Mouse (Mus musculus) lung, embryonic 15.5 days (tissue): ENCODE data around the gene Cdh3. TPM values are rescaled to one million over a fixed set of nuclear protein-coding genes. Genes with fewer than 3 reads are reported as not detected.

Source experiments
- ATAC-seq: fragments of 200-750 bp; cut with Nextera tagmentation; 2 replicates; pipeline ENCODE4 v1.8.0; 2017; ENCODE audit warnings: moderate number of reproducible peaks, borderline replicate concordance; ENCODE audit not compliant: low FRiP score, low TSS enrichment; ENCODE audit errors: extremely low read depth
- H3K27ac ChIP-seq: fragments of 300-500 bp; sonication (generic); 2 replicates; pipeline ENCODE4 v1.5.1; 2015; ENCODE audit warnings: moderate library complexity, mild to moderate bottlenecking, inconsistent platforms
- H3K27me3 ChIP-seq: fragments of 300-500 bp; sonication (generic); 2 replicates; pipeline ENCODE4 v1.6.1; 2015; ENCODE audit warnings: inconsistent platforms
- H3K36me3 ChIP-seq: fragments of 300-500 bp; sonication (generic); 2 replicates; pipeline ENCODE4 v1.6.1; 2015; ENCODE audit warnings: inconsistent platforms
- H3K4me1 ChIP-seq: fragments of 300-500 bp; sonication (generic); 2 replicates; pipeline ENCODE4 v1.6.1; 2015; ENCODE audit warnings: inconsistent platforms
- H3K4me2 ChIP-seq: fragments of 300-500 bp; sonication (generic); 2 replicates; pipeline ENCODE4 v1.6.1; 2015; ENCODE audit warnings: inconsistent platforms, mild to moderate bottlenecking, moderate library complexity
- H3K4me3 ChIP-seq: fragments of 300-500 bp; sonication (generic); 2 replicates; pipeline ENCODE4 v1.5.1; 2015; ENCODE audit warnings: mild to moderate bottlenecking, inconsistent platforms
- H3K9ac ChIP-seq: fragments of 300-500 bp; sonication (generic); 2 replicates; pipeline ENCODE4 v1.6.1; 2015; ENCODE audit warnings: inconsistent platforms
- H3K9me3 ChIP-seq: fragments of 300-500 bp; sonication (generic); 2 replicates; pipeline ENCODE4 v1.6.1; 2016; ENCODE audit warnings: inconsistent platforms
- WGBS: fragments of 180-500 bp; shearing (Covaris S2); methylation state at CpG from one replicate; pipeline ENCODE4 v1.1.7; 2015; 5-methylcytosine and 5-hydroxymethylcytosine counted together
- polyA plus RNA-seq: library from polyadenylated mRNA; unstranded; fragments of >200 nt; fragmentation: Nextera tagmentation; extraction: Ambion mirVana; gene quantifications from 2 replicates; pipeline ENCODE4 v1.2.1, GENCODE M21; 2015

The Cdh3 gene
- 20.2 and 22.1 TPM in 2 replicates for polyA plus RNA-seq

DNA sequence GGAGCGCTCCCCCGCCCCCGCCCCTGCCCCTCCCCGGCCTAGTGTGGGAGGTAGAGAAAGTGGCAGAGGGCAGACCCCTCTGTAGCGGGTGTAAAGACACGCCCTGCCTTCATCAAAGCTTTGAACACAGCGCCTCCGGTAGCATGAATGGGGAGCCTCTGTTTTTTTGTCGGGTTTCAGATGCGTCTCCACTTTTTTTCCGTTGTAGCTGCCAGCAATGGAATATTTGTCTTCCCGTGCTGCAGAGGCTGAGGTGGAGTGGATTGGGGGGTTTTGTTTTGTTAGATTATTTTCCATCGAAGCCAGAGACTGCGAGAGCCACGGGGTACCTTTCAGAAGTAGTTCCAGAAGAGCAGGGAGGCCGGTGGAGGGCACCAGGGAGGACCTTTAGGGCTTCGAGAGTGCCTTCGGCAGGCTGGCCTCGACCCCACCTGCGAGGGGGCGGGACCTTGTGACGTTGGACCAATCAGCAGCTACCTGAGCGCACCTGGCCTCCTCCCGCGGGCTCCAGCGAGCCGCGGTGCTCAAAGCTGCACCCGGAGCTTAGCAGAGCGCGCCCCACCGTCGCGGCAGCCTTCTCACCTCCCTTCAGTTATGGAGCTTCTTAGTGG, at the start of gene Cdh3:
Gene Cdh3, plus strand, starts transcription at position 527 of the 611 bp plus-strand sequence.
- under 1% methylated on average over 34 of the region's 34 CpGs for WGBS
- peak; percentile 73 for ATAC-seq
- Histone ChIP-seq H3K27me3 (peaks cover 37% of the 10 kb centered on the region), H3K27ac (peak within 1 kb of the TSS; percentile 74), H3K4me3 (peak within 1 kb of the TSS; percentile 54), H3K9ac (peak within 1 kb of the TSS; percentile 50), H3K4me2 (peak within 1 kb of the TSS; percentile 78), H3K36me3 (no peaks in the 10 kb centered on the region), H3K9me3 (no peaks in the 10 kb centered on the region), H3K4me1 (peaks cover 54% of the 10 kb centered on the region)

- Histone ChIP-seq H3K9me3 (no peaks in the 10 kb centered on the region), H3K27ac (no peak overlapping the region), H3K4me2 (no peak overlapping the region), H3K9ac (no peak overlapping the region), H3K36me3 (no peaks in the 10 kb centered on the region), H3K4me1 (no peaks in the 10 kb centered on the region), H3K4me3 (no peak overlapping the region), H3K27me3 (no peaks in the 10 kb centered on the region)
- no peak for ATAC-seq
- 57% methylated on average over 5 of the region's 5 CpGs for WGBS
Observed at GRCm38 (mm10) chr8:106462131-106462530, 48.6 kb upstream of the Cdh3 start.

GRCm38 (mm10) chr8:106463795-106464194, 46.9 kb upstream of the Cdh3 start:
- H3K4me2 ChIP-seq, result no peak overlapping the region
- no peaks in the 10 kb centered on the region for H3K36me3 ChIP-seq
- H3K9me3 ChIP-seq, result no peaks in the 10 kb centered on the region
- no peak overlapping the region for H3K27ac ChIP-seq
- no peaks in the 10 kb centered on the region for H3K27me3 ChIP-seq
- H3K9ac ChIP-seq, result no peak overlapping the region
- no peak overlapping the region for H3K4me3 ChIP-seq
- ATAC-seq, result no peak
- H3K4me1 ChIP-seq, result no peaks in the 10 kb centered on the region
- WGBS, result 80% methylated on average over 6 of the region's 6 CpGs

DNA sequence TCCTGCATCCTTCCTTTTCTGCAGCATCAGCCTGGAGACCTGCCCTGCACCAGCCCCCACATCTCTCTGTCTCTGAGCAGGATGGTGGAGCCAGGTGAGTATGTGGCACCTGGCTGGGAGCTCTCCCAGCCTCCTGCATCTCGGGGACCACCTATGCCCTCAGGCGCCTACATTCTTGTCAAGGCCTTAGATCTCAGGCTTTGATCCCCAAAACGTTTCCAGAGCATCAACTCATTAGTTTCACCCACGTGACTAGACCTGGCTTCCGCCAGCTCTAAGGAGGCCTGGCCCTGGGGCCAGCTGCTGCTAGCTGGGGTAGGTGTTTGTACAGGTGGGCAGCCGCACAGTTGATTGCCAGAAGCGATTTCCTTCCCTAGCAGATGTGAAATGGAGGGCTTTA, 41.2 kb upstream of the Cdh3 start:
- ATAC-seq, result no peak
- 34% methylated on average over 7 of the region's 7 CpGs for WGBS

DNA sequence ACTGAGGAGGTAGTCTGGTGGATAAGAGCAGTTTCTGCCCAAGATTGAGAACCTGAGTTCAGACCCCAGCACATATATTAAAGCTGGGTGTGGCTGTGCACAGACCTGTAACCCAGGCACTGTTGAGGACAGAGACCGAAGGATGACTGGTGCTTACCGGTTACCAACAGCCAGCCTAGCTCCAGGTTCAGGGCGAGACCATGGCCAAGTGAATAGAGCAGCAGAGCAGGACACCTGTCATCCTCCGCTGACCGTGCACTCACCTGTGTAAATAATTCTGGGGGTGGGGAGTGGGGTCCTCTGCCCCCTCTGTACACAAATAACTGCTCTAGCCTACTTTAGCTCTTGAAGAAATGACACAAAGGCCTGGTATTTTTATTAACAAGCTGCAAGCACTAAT, 36.7 kb upstream of the Cdh3 start:
- H3K36me3 ChIP-seq, result no peaks in the 10 kb centered on the region
- no peak for ATAC-seq
- no peak overlapping the region for H3K4me2 ChIP-seq
- H3K9ac ChIP-seq, result no peak overlapping the region
- H3K4me1 ChIP-seq, result no peaks in the 10 kb centered on the region
- H3K9me3 ChIP-seq, result no peaks in the 10 kb centered on the region
- no peaks in the 10 kb centered on the region for H3K27me3 ChIP-seq
- no peak overlapping the region for H3K27ac ChIP-seq
- H3K4me3 ChIP-seq, result no peak overlapping the region
- 68% methylated on average over 5 of the region's 5 CpGs for WGBS

More for the DNA sequence above, 41.2 kb upstream of the Cdh3 start:
- H3K4me3 ChIP-seq, result no peak overlapping the region
- no peaks in the 10 kb centered on the region for H3K4me1 ChIP-seq
- no peak overlapping the region for H3K9ac ChIP-seq
- no peaks in the 10 kb centered on the region for H3K9me3 ChIP-seq
- H3K36me3 ChIP-seq, result no peaks in the 10 kb centered on the region
- no peak overlapping the region for H3K4me2 ChIP-seq
- no peak overlapping the region for H3K27ac ChIP-seq
- H3K27me3 ChIP-seq, result no peaks in the 10 kb centered on the region

GRCm38 (mm10) chr8:106500018-106500685, 10.5 kb upstream of the Cdh3 start, which contains the start of gene 6030452D12Rik:
Gene 6030452D12Rik, plus strand, starts transcription at chr8:106500522.
- Histone ChIP-seq H3K4me1 (peaks cover 7% of the 10 kb centered on the region), H3K9me3 (no peaks in the 10 kb centered on the region), H3K4me2 (no peak within 1 kb of the TSS), H3K9ac (no peak within 1 kb of the TSS), H3K36me3 (no peaks in the 10 kb centered on the region), H3K27me3 (no peaks in the 10 kb centered on the region), H3K4me3 (no peak within 1 kb of the TSS), H3K27ac (peak within 1 kb of the TSS; percentile 10; the same call in 1 of the 2 replicates)
- ATAC-seq, result peak; percentile 19; the same call in 1 of the 2 replicates
- 46% methylated on average over 8 of the region's 8 CpGs for WGBS

DNA sequence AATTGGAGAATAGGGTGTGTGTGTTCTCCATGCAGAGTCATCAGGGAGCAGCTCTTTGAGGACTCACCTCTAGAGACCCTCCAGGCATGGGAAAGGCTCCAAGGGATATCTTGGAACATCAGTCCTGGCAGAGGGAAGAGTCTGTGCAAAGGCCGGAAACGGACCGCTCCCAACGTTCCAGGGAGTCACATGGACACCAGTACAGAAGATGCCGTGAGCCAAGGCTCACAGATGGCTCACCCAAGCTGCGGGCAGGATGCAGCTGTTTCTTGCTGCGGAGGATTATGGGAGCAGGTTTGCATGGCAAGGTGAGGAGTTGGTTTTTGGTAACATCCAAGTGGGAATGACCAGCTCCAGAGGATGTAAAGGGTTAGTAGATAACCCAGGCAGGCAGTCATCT, 6.5 kb upstream of the Cdh3 start:
- H3K9ac ChIP-seq, result no peak overlapping the region
- 90% methylated on average over 7 of the region's 7 CpGs for WGBS
- no peak for ATAC-seq
- no peak overlapping the region for H3K27ac ChIP-seq
- peaks cover 33% of the 10 kb centered on the region for H3K4me1 ChIP-seq
- no peaks in the 10 kb centered on the region for H3K9me3 ChIP-seq
- H3K36me3 ChIP-seq, result no peaks in the 10 kb centered on the region
- peaks cover 10% of the 10 kb centered on the region for H3K27me3 ChIP-seq
- no peak overlapping the region for H3K4me2 ChIP-seq
- H3K4me3 ChIP-seq, result no peak overlapping the region

GRCm38 (mm10) chr8:106505328-106505965, 5.2 kb upstream of the Cdh3 start:
- H3K9ac ChIP-seq, result no peak overlapping the region
- peaks cover 32% of the 10 kb centered on the region for H3K4me1 ChIP-seq
- H3K4me3 ChIP-seq, result no peak overlapping the region
- 41% methylated on average over 10 of the region's 10 CpGs for WGBS
- H3K27ac ChIP-seq, result no peak overlapping the region
- peaks cover 22% of the 10 kb centered on the region for H3K27me3 ChIP-seq
- no peak overlapping the region for H3K4me2 ChIP-seq
- no peaks in the 10 kb centered on the region for H3K36me3 ChIP-seq
- no peak for ATAC-seq
- H3K9me3 ChIP-seq, result no peaks in the 10 kb centered on the region

DNA sequence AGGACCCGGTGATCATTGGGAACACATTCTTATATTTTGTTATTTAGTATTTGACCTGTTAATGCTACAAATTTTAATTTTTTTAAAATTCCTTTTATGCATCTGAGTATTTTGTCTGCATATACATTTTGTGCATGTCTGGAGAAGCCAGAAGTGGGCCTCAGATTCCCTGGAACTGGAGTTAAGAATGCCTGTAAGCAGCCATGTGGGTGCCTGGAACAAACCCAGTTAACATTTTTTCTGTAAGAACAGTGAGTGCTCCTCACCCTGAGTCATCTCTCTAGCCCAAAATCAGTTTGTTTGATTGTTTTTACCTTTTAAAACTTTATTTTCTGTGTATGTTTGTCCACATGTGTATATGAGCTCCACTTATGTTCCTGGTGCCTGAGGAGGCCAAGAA, 4.6 kb upstream of the Cdh3 start:
- WGBS, result 91% methylated on average over 1 of the region's 1 CpGs
- H3K27me3 ChIP-seq, result peaks cover 29% of the 10 kb centered on the region
- no peak overlapping the region for H3K4me3 ChIP-seq
- H3K9me3 ChIP-seq, result no peaks in the 10 kb centered on the region
- no peak overlapping the region for H3K9ac ChIP-seq
- peaks cover 38% of the 10 kb centered on the region for H3K4me1 ChIP-seq
- ATAC-seq, result no peak
- no peak overlapping the region for H3K4me2 ChIP-seq
- no peak overlapping the region for H3K27ac ChIP-seq
- H3K36me3 ChIP-seq, result no peaks in the 10 kb centered on the region

DNA sequence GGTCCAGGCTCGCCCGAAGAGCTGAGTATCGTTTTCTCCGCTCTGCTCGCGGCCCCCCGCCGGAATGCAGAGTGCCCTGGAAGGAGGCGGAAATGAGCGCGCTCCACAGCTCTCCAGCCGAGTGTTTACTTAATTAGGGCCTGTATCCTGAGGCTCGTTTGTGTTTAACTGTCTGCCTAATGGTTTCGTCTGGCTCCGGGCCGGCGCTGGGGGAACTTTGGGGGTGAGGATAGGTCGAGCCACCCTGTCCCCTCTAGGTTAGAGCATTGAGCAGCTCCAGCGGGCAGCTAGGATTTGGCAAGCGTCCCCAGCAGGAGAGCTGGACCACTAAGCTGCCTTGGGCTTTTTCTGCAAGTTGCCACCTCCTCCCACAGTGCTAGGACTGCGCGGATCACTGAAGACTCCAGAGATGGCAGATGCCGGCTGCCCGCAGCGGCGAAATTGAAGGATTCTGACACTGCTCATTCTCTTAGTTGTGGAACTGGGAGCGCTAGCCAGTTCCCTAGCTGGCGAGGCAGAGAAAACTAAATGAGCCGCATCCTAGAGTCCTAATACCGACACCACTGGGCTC, 2.8 kb upstream of the Cdh3 start:
- peak overlapping the region; percentile 84 for H3K4me2 ChIP-seq
- peak; percentile 79; the same call in 1 of the 2 replicates for ATAC-seq
- peaks cover 53% of the 10 kb centered on the region for H3K4me1 ChIP-seq
- WGBS, result 1% methylated on average over 30 of the region's 30 CpGs
- H3K27me3 ChIP-seq, result peaks cover 37% of the 10 kb centered on the region
- no peak overlapping the region for H3K9ac ChIP-seq
- no peaks in the 10 kb centered on the region for H3K36me3 ChIP-seq
- peak overlapping the region; percentile 79 for H3K27ac ChIP-seq
- H3K4me3 ChIP-seq, result peak overlapping the region; percentile 36
- no peaks in the 10 kb centered on the region for H3K9me3 ChIP-seq

GRCm38 (mm10) chr8:106508456-106508855, 2.2 kb upstream of the Cdh3 start:
- H3K27ac ChIP-seq, result peak overlapping the region; percentile 79; the same call in 1 of the 2 replicates
- no peaks in the 10 kb centered on the region for H3K36me3 ChIP-seq
- peaks cover 57% of the 10 kb centered on the region for H3K4me1 ChIP-seq
- no peak for ATAC-seq
- H3K9ac ChIP-seq, result no peak overlapping the region
- H3K27me3 ChIP-seq, result peaks cover 37% of the 10 kb centered on the region
- WGBS, result 37% methylated on average over 3 of the region's 3 CpGs
- H3K4me3 ChIP-seq, result no peak overlapping the region
- no peaks in the 10 kb centered on the region for H3K9me3 ChIP-seq
- H3K4me2 ChIP-seq, result peak overlapping the region; percentile 84
